Mouse (Mus musculus): ENCODE measurements around the gene Il1f10. TPM values are rescaled to one million over a fixed set of nuclear protein-coding genes. Genes with fewer than 3 reads are reported as not detected.

Gene Il1f10
- total RNA-seq (2014; rRNA removed; ENCODE audit: low replicate concordance) (not detected in 2 replicates), polyA plus RNA-seq (2015; fragmentation: Nextera tagmentation; extraction: Ambion mirVana) (not detected in 2 replicates)

GRCm38 (mm10) chr2:24290896-24291295, at the start of gene Il1f10:
Gene Il1f10, plus strand, starts transcription at chr2:24291196.
- Histone ChIP-seq H3K27me3 (ENCODE audit: control insufficient read depth, insufficient read depth, low read length) (no peaks in the 10 kb centered on the region), H3K9me3 (replicated peaks; ENCODE audit: control insufficient read depth, low read length) (no peaks in the 10 kb centered on the region), H3K4me2 (ENCODE audit: low read depth, low read length) (no peak within 1 kb of the TSS), H3K4me1 (ENCODE audit: control insufficient read depth, insufficient read depth) (no peaks in the 10 kb centered on the region), H3K9ac (replicated peaks; ENCODE audit: low read depth, low read length) (no peak within 1 kb of the TSS), H3K27ac (ENCODE audit: low read depth) (no peak within 1 kb of the TSS), H3K4me3 (ENCODE audit: low read depth, low read length) (no peak within 1 kb of the TSS), H3K36me3 (replicated peaks; ENCODE audit: control insufficient read depth, insufficient read depth, low read length) (no peaks in the 10 kb centered on the region)
- ATAC-seq (ENCODE audit: insufficient read depth, low read depth) = no peak
- no peak for DNase-seq (ENCODE audit: low spot score)
- WGBS = 67% methylated on average over 5 of the region's 5 CpGs
- TF ChIP-seq EP300 (IDR thresholded peaks at IDR 0.05; ENCODE audit: low read depth) = no peak
- no peak for TF ChIP-seq CTCF (IDR thresholded peaks at IDR 0.05; ENCODE audit: low read depth)

- Histone ChIP-seq H3K27ac (ENCODE audit: low read depth) (no peak overlapping the region), H3K4me3 (ENCODE audit: low read depth, low read length) (no peak overlapping the region), H3K9me3 (replicated peaks; ENCODE audit: control insufficient read depth, low read length) (no peaks in the 10 kb centered on the region), H3K4me1 (ENCODE audit: control insufficient read depth, insufficient read depth) (no peaks in the 10 kb centered on the region), H3K9ac (replicated peaks; ENCODE audit: low read depth, low read length) (no peak overlapping the region), H3K27me3 (ENCODE audit: control insufficient read depth, insufficient read depth, low read length) (no peaks in the 10 kb centered on the region), H3K4me2 (ENCODE audit: low read depth, low read length) (no peak overlapping the region), H3K36me3 (replicated peaks; ENCODE audit: control insufficient read depth, insufficient read depth, low read length) (no peaks in the 10 kb centered on the region)
- DNase-seq (ENCODE audit: low spot score) = no peak
- no peak for TF ChIP-seq CTCF (IDR thresholded peaks at IDR 0.05; ENCODE audit: low read depth)
- TF ChIP-seq EP300 (IDR thresholded peaks at IDR 0.05; ENCODE audit: low read depth) = no peak
- ATAC-seq (ENCODE audit: insufficient read depth, low read depth) = no peak
- WGBS = 75% methylated on average over 1 of the region's 1 CpGs
Observed at GRCm38 (mm10) chr2:24267503-24267902, 23.5 kb upstream of the Il1f10 start.

GRCm38 (mm10) chr2:24273619-24274018, 17.4 kb upstream of the Il1f10 start:
- no peaks in the 10 kb centered on the region for H3K27me3 ChIP-seq (ENCODE audit: control insufficient read depth, insufficient read depth, low read length)
- no peaks in the 10 kb centered on the region for H3K36me3 ChIP-seq (replicated peaks; ENCODE audit: control insufficient read depth, insufficient read depth, low read length)
- H3K4me1 ChIP-seq (ENCODE audit: control insufficient read depth, insufficient read depth) = no peaks in the 10 kb centered on the region
- 79% methylated on average over 2 of the region's 2 CpGs for WGBS
- TF ChIP-seq CTCF (IDR thresholded peaks at IDR 0.05; ENCODE audit: low read depth) (no peak), EP300 (IDR thresholded peaks at IDR 0.05; ENCODE audit: low read depth) (no peak)
- DNase-seq (ENCODE audit: low spot score) (no peak), ATAC-seq (ENCODE audit: insufficient read depth, low read depth) (no peak)
- no peak overlapping the region for H3K4me2 ChIP-seq (ENCODE audit: low read depth, low read length)
- H3K4me3 ChIP-seq (ENCODE audit: low read depth, low read length) = no peak overlapping the region
- H3K9me3 ChIP-seq (replicated peaks; ENCODE audit: control insufficient read depth, low read length) = no peaks in the 10 kb centered on the region
- no peak overlapping the region for H3K27ac ChIP-seq (ENCODE audit: low read depth)
- no peak overlapping the region for H3K9ac ChIP-seq (replicated peaks; ENCODE audit: low read depth, low read length)

GRCm38 (mm10) chr2:24275146-24275545, 15.8 kb upstream of the Il1f10 start:
- ATAC-seq (ENCODE audit: insufficient read depth, low read depth) (no peak), DNase-seq (ENCODE audit: low spot score) (no peak)
- no peaks in the 10 kb centered on the region for H3K4me1 ChIP-seq (ENCODE audit: control insufficient read depth, insufficient read depth)
- H3K4me3 ChIP-seq (ENCODE audit: low read depth, low read length) = no peak overlapping the region
- TF ChIP-seq CTCF (IDR thresholded peaks at IDR 0.05; ENCODE audit: low read depth) = no peak
- TF ChIP-seq EP300 (IDR thresholded peaks at IDR 0.05; ENCODE audit: low read depth) = no peak
- H3K27me3 ChIP-seq (ENCODE audit: control insufficient read depth, insufficient read depth, low read length) = no peaks in the 10 kb centered on the region
- H3K27ac ChIP-seq (ENCODE audit: low read depth) = no peak overlapping the region
- H3K36me3 ChIP-seq (replicated peaks; ENCODE audit: control insufficient read depth, insufficient read depth, low read length) = no peaks in the 10 kb centered on the region
- 38% methylated on average over 1 of the region's 1 CpGs for WGBS
- H3K9me3 ChIP-seq (replicated peaks; ENCODE audit: control insufficient read depth, low read length) = no peaks in the 10 kb centered on the region
- H3K9ac ChIP-seq (replicated peaks; ENCODE audit: low read depth, low read length) = no peak overlapping the region
- H3K4me2 ChIP-seq (ENCODE audit: low read depth, low read length) = no peak overlapping the region

GRCm38 (mm10) chr2:24276654-24277053, 14.3 kb upstream of the Il1f10 start, which contains the start of gene Il1f5:
Gene Il1f5, plus strand, starts transcription at chr2:24276954.
- ATAC-seq (ENCODE audit: insufficient read depth, low read depth) (no peak), DNase-seq (ENCODE audit: low spot score) (no peak)
- Histone ChIP-seq H3K36me3 (replicated peaks; ENCODE audit: control insufficient read depth, insufficient read depth, low read length) (no peaks in the 10 kb centered on the region), H3K4me2 (ENCODE audit: low read depth, low read length) (no peak within 1 kb of the TSS), H3K4me1 (ENCODE audit: control insufficient read depth, insufficient read depth) (no peaks in the 10 kb centered on the region), H3K27ac (ENCODE audit: low read depth) (no peak within 1 kb of the TSS), H3K9ac (replicated peaks; ENCODE audit: low read depth, low read length) (no peak within 1 kb of the TSS), H3K4me3 (ENCODE audit: low read depth, low read length) (no peak within 1 kb of the TSS), H3K27me3 (ENCODE audit: control insufficient read depth, insufficient read depth, low read length) (no peaks in the 10 kb centered on the region), H3K9me3 (replicated peaks; ENCODE audit: control insufficient read depth, low read length) (no peaks in the 10 kb centered on the region)
- no peak for TF ChIP-seq CTCF (IDR thresholded peaks at IDR 0.05; ENCODE audit: low read depth)
- no peak for TF ChIP-seq EP300 (IDR thresholded peaks at IDR 0.05; ENCODE audit: low read depth)

- ATAC-seq (ENCODE audit: insufficient read depth, low read depth) = no peak
- TF ChIP-seq CTCF (IDR thresholded peaks at IDR 0.05; ENCODE audit: low read depth) = no peak
- TF ChIP-seq EP300 (IDR thresholded peaks at IDR 0.05; ENCODE audit: low read depth) = no peak
- H3K4me1 ChIP-seq (ENCODE audit: control insufficient read depth, insufficient read depth) = no peaks in the 10 kb centered on the region
- no peaks in the 10 kb centered on the region for H3K36me3 ChIP-seq (replicated peaks; ENCODE audit: control insufficient read depth, insufficient read depth, low read length)
- H3K9ac ChIP-seq (replicated peaks; ENCODE audit: low read depth, low read length) = no peak overlapping the region
- no peak overlapping the region for H3K4me2 ChIP-seq (ENCODE audit: low read depth, low read length)
- no peaks in the 10 kb centered on the region for H3K27me3 ChIP-seq (ENCODE audit: control insufficient read depth, insufficient read depth, low read length)
- no peak for DNase-seq (ENCODE audit: low spot score)
- WGBS = 9% methylated on average over 1 of the region's 1 CpGs
- no peak overlapping the region for H3K4me3 ChIP-seq (ENCODE audit: low read depth, low read length)
- no peak overlapping the region for H3K27ac ChIP-seq (ENCODE audit: low read depth)
- no peaks in the 10 kb centered on the region for H3K9me3 ChIP-seq (replicated peaks; ENCODE audit: control insufficient read depth, low read length)
Observed at GRCm38 (mm10) chr2:24294616-24295015, 3.6 kb downstream of the Il1f10 start.

Measured in heart, postnatal 0 days (tissue).